ENCODE assay signal across 10 mouse cellular contexts in genomic region chr3:81829966-81830599, GRCm38 (mm10).
DNase-seq lines count a peak whose midpoint lies in the region; ATAC-seq lines count a peak whose summit lies in the region.
"Had no signal": no experiment of that assay in that cellular context is flagged by ENCODE, and none has a peak within 500 bp of the region (broad histone marks: within the 10 kb centered on the region; RNA-seq: fewer than 3 reads in every experiment).

No protein-coding gene starts in this region.

- ATAC-seq in frontal cortex, adult (ENCODE audit: low TSS enrichment) = peak; percentile 98

- DNase-seq in frontal cortex, postnatal 10 days (ENCODE audit: low spot score in 2 of 2) = no peak
- peak; percentile 64 for DNase-seq in right cerebral cortex, adult 18-20 months
- DNase-seq in right cerebral cortex, postnatal 25 days = no peak
- DNase-seq in layer of hippocampus, adult 9-10 months (ENCODE audit: low spot score) = peak; percentile 51
- DNase-seq in telencephalon, adult 2 months (ENCODE audit: low read depth, low spot score) = peak; percentile 92
- DNase-seq in testis, postnatal 14 days (ENCODE audit: low spot score) = no peak
- DNase-seq in cerebellum, postnatal 4 days (ENCODE audit: low spot score in 2 of 2) = no peak
- DNase-seq: cerebellum, adult 11 months; kidney, postnatal 14 days had no signal

Comparison
In these comparisons a context has a peak if more than half of its experiments do, and no peak if none do; other contexts are left out.
1. DNase-seq: peak in right cerebral cortex, adult 18-20 months (single experiment), layer of hippocampus, adult 9-10 months (single experiment) and telencephalon, adult 2 months (single experiment); none in frontal cortex, postnatal 10 days (0 of 2), right cerebral cortex, postnatal 25 days (single experiment), testis, postnatal 14 days (single experiment) and cerebellum, postnatal 4 days (0 of 2).